Mouse (Mus musculus): ENCODE data around the gene Srebf1. TPM values are rescaled to one million over a fixed set of nuclear protein-coding genes. Genes with fewer than 3 reads are reported as not detected.

The Srebf1 gene
- polyA plus RNA-seq, 1 experiment: 192 TPM

GRCm38 (mm10) chr11:60209217-60209932 is 13.0 kb downstream of the Srebf1 start:
- Histone ChIP-seq H3K27me3 (ENCODE audit: control insufficient read depth, insufficient read depth, insufficient read length) (no peaks in the 10 kb centered on the region), H3ac (ENCODE audit: control insufficient read depth, insufficient read length) (peak overlapping the region; percentile 24), H3K79me2 (ENCODE audit: control insufficient read depth, insufficient read depth) (peaks cover 59% of the 10 kb centered on the region), H3K4me3 (peak overlapping the region; percentile 53), H3K4me2 (ENCODE audit: low read depth) (peak overlapping the region; percentile 100), H3K36me3 (ENCODE audit: control insufficient read depth, insufficient read depth) (peaks cover 13% of the 10 kb centered on the region)
- TF ChIP-seq POLR2A (IDR thresholded peaks at IDR 0.05; ENCODE audit: insufficient read length, low read depth) (no peak), MAX (IDR thresholded peaks at IDR 0.05; ENCODE audit: low read depth) (no peak), CEBPB (IDR thresholded peaks at IDR 0.05; ENCODE audit: insufficient read depth, poor library complexity, severe bottlenecking) (no peak), MYOG (IDR thresholded peaks at IDR 0.05; ENCODE audit: control insufficient read depth in 1 of 3, insufficient read depth in 1 of 3, insufficient read length in 2 of 3, low read depth in 2 of 3) (peak in 1 of 3 experiments; percentile 1), TCF3 (IDR thresholded peaks at IDR 0.05; ENCODE audit: insufficient read length, low read depth) (no peak)

GRCm38 (mm10) chr11:60208712-60209111 is 13.7 kb downstream of the Srebf1 start:
- peaks cover 56% of the 10 kb centered on the region for H3K79me2 ChIP-seq (ENCODE audit: control insufficient read depth, insufficient read depth)
- no peak for TF ChIP-seq USF1 (IDR thresholded peaks at IDR 0.05; ENCODE audit: low read depth)
- H3ac ChIP-seq (ENCODE audit: control insufficient read depth, insufficient read length): peak overlapping the region; percentile 24
- H3K36me3 ChIP-seq (ENCODE audit: control insufficient read depth, insufficient read depth): peaks cover 13% of the 10 kb centered on the region
- peak overlapping the region; percentile 100 for H3K4me2 ChIP-seq (ENCODE audit: low read depth)
- peak overlapping the region; percentile 53 for H3K4me3 ChIP-seq
- H3K27me3 ChIP-seq (ENCODE audit: control insufficient read depth, insufficient read depth, insufficient read length): no peaks in the 10 kb centered on the region

GRCm38 (mm10) chr11:60208201-60208600 is 14.2 kb downstream of the Srebf1 start:
- Histone ChIP-seq H3K79me2 (ENCODE audit: control insufficient read depth, insufficient read depth) (peaks cover 56% of the 10 kb centered on the region), H3K4me2 (ENCODE audit: low read depth) (peak overlapping the region; percentile 100), H3K36me3 (ENCODE audit: control insufficient read depth, insufficient read depth) (peaks cover 13% of the 10 kb centered on the region), H3ac (ENCODE audit: control insufficient read depth, insufficient read length) (peak overlapping the region; percentile 24), H3K27me3 (ENCODE audit: control insufficient read depth, insufficient read depth, insufficient read length) (no peaks in the 10 kb centered on the region), H3K4me3 (peak overlapping the region; percentile 53)
- TF ChIP-seq MYOD1 (IDR thresholded peaks at IDR 0.05; ENCODE audit: control insufficient read depth in 1 of 3, insufficient read length in 2 of 3, low read depth in 2 of 3) (no peak), E2F4 (IDR thresholded peaks at IDR 0.05; ENCODE audit: insufficient read depth) (no peak), MYOG (IDR thresholded peaks at IDR 0.05; ENCODE audit: control insufficient read depth in 1 of 3, insufficient read depth in 1 of 3, insufficient read length in 2 of 3, low read depth in 2 of 3) (no peak), MAX (IDR thresholded peaks at IDR 0.05; ENCODE audit: low read depth) (no peak), TCF3 (IDR thresholded peaks at IDR 0.05; ENCODE audit: insufficient read length, low read depth) (no peak), SRF (IDR thresholded peaks at IDR 0.05; ENCODE audit: control insufficient read depth, insufficient read length, low read depth) (no peak), TCF12 (IDR thresholded peaks at IDR 0.05; ENCODE audit: insufficient read depth, poor library complexity, severe bottlenecking) (no peak), REST (IDR thresholded peaks at IDR 0.05; ENCODE audit: insufficient read depth, insufficient read length) (no peak)

GRCm38 (mm10) chr11:60206207-60206606 is 16.2 kb downstream of the Srebf1 start:
- Histone ChIP-seq H3ac (ENCODE audit: control insufficient read depth, insufficient read length) (no peak overlapping the region), H3K4me3 (no peak overlapping the region), H3K4me2 (ENCODE audit: low read depth) (no peak overlapping the region), H3K27me3 (ENCODE audit: control insufficient read depth, insufficient read depth, insufficient read length) (no peaks in the 10 kb centered on the region), H3K36me3 (ENCODE audit: control insufficient read depth, insufficient read depth) (peaks cover 23% of the 10 kb centered on the region), H3K79me2 (ENCODE audit: control insufficient read depth, insufficient read depth) (peaks cover 43% of the 10 kb centered on the region)
- TF ChIP-seq TCF12 (IDR thresholded peaks at IDR 0.05; ENCODE audit: insufficient read depth, poor library complexity, severe bottlenecking) (no peak), CEBPB (IDR thresholded peaks at IDR 0.05; ENCODE audit: insufficient read depth, poor library complexity, severe bottlenecking) (no peak), POLR2A (IDR thresholded peaks at IDR 0.05; ENCODE audit: insufficient read length, low read depth) (peak; percentile 36)

GRCm38 (mm10) chr11:60205026-60205425 is 17.4 kb downstream of the Srebf1 start:
- TF ChIP-seq POLR2AphosphoS2 (IDR thresholded peaks at IDR 0.05; ENCODE audit: insufficient read length, low read depth) (peak; percentile 38), TCF3 (IDR thresholded peaks at IDR 0.05; ENCODE audit: insufficient read length, low read depth) (no peak), REST (IDR thresholded peaks at IDR 0.05; ENCODE audit: insufficient read depth, insufficient read length) (no peak), USF1 (IDR thresholded peaks at IDR 0.05; ENCODE audit: low read depth) (no peak)
- H3ac ChIP-seq (ENCODE audit: control insufficient read depth, insufficient read length): no peak overlapping the region

More at GRCm38 (mm10) chr11:60205026-60205425, 17.4 kb downstream of the Srebf1 start:
- Histone ChIP-seq H3K36me3 (ENCODE audit: control insufficient read depth, insufficient read depth) (peaks cover 23% of the 10 kb centered on the region), H3K4me2 (ENCODE audit: low read depth) (no peak overlapping the region), H3K27me3 (ENCODE audit: control insufficient read depth, insufficient read depth, insufficient read length) (no peaks in the 10 kb centered on the region), H3K79me2 (ENCODE audit: control insufficient read depth, insufficient read depth) (peaks cover 33% of the 10 kb centered on the region), H3K4me3 (no peak overlapping the region)
